Mouse (Mus musculus): ENCODE data around the gene Irgc1.

Gene Irgc1

GRCm38 (mm10) chr7:24470356-24470755 is 18.3 kb upstream of the Irgc1 start:
- DNase-seq, result no peak

- DNase-seq, result peak in 1 of 2 experiments; percentile 41
These were observed 17.0 kb upstream of the Irgc1 start for GRCm38 (mm10) chr7:24469126-24469525.

- no peak for DNase-seq
These were observed 15.8 kb upstream of the Irgc1 start for GRCm38 (mm10) chr7:24467886-24468285.

- DNase-seq, result no peak
These were observed 14.7 kb upstream of the Irgc1 start for GRCm38 (mm10) chr7:24466835-24467234.

GRCm38 (mm10) chr7:24462388-24463319 is 10.6 kb upstream of the Irgc1 start, which contains the start of gene Plaur:
TSS of gene Plaur (plus strand) at chr7:24462484.
- DNase-seq, result peak; percentile 41 to 62

GRCm38 (mm10) chr7:24461376-24462051 is 9.4 kb upstream of the Irgc1 start:
- peak; percentile 84 to 89 for DNase-seq

- DNase-seq, result peak; percentile 38 to 49
These were observed 7.7 kb upstream of the Irgc1 start for GRCm38 (mm10) chr7:24459843-24460242.

GRCm38 (mm10) chr7:24459440-24459839 is 7.3 kb upstream of the Irgc1 start:
- no peak for DNase-seq

- DNase-seq, result no peak
These were observed 5.8 kb upstream of the Irgc1 start for GRCm38 (mm10) chr7:24457726-24458370.

- DNase-seq, result peak; percentile 48 to 71
These were observed 3.6 kb upstream of the Irgc1 start for GRCm38 (mm10) chr7:24455726-24456125.

GRCm38 (mm10) chr7:24454199-24454598 is 2.1 kb upstream of the Irgc1 start:
- no peak for DNase-seq

GRCm38 (mm10) chr7:24450585-24451017 is 1.5 kb downstream of the Irgc1 start:
- no peak for DNase-seq

- DNase-seq, result no peak
These were observed 3.1 kb downstream of the Irgc1 start for GRCm38 (mm10) chr7:24448782-24449517.

- no peak for DNase-seq
These were observed 5.3 kb downstream of the Irgc1 start for GRCm38 (mm10) chr7:24446697-24447340.

GRCm38 (mm10) chr7:24445266-24445926 is 6.7 kb downstream of the Irgc1 start:
- no peak for DNase-seq

- DNase-seq, result no peak
These were observed 9.8 kb downstream of the Irgc1 start for GRCm38 (mm10) chr7:24442313-24442712.

GRCm38 (mm10) chr7:24441785-24442184 is 10.3 kb downstream of the Irgc1 start:
- DNase-seq, result peak; percentile 64 to 84

- DNase-seq, result no peak
These were observed 12.2 kb downstream of the Irgc1 start for GRCm38 (mm10) chr7:24439891-24440290.

- no peak for DNase-seq
These were observed 12.9 kb downstream of the Irgc1 start for GRCm38 (mm10) chr7:24439191-24439590.

- no peak for DNase-seq
These were observed 14.1 kb downstream of the Irgc1 start for GRCm38 (mm10) chr7:24437981-24438380.

- no peak for DNase-seq
These were observed 16.8 kb downstream of the Irgc1 start for GRCm38 (mm10) chr7:24435305-24435704.
